Mouse (Mus musculus): ENCODE data around the gene Dixdc1. TPM values are rescaled to one million over a fixed set of nuclear protein-coding genes. Genes with fewer than 3 reads are reported as not detected.
A peak's percentile ranks its signal among the peaks of the same experiment; 100 is the strongest.

Dixdc1 gene
- total RNA-seq, 2 experiments from 2014 or later = 79.4 to 80.7 TPM

DNA sequence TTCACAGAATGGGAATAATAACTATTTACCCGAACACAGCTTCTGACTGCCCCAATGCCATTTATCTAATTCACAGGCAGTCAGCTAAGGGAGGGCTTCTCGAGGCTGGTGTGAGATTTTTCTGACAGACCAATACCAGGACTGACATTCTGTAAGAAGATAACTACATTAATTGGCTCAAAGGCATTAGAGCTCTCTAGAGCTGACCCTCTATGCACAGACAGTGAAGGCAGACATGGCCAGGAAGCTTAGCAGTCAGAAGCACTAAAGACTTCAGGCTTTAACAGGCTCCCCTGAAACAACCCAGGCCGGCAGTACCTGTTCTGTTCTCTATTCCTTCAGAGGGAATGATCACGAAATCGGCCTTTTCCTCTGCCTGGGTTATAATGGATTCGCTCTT, 44.2 kb downstream of the Dixdc1 start:
- DNase-seq (ENCODE audit: extremely low spot score in 1 of 2, low spot score in 2 of 2) = no peak
- no peak for TF ChIP-seq CTCF (IDR thresholded peaks at IDR 0.05)
- Histone ChIP-seq H3K4me3 (no peak overlapping the region), H3K27ac (no peak overlapping the region)
- intact Hi-C loops (cut with DNase I) = loop anchor here (10.0 kb wide), 1 partner anchor 460 kb away; no protein-coding TSS in a partner anchor

DNA sequence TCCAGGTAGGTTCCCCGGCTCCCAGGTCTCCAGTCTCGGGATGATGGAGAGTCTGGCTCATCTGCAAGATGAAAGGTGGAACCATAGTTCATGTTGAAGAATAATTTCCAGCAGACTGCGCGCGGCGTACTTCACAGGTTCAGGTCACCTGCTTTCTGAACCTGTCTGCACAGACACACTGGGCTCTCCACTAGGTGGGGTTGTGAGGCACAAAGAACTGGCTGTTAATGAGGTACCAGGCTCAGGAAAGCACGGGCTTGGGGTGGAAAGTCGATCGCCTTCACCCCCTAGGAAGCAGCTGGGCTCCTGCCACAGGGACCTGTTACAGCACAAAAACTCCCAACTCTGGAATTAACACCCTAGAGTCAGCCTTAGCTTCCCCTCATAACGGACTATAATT, 45.7 kb downstream of the Dixdc1 start:
- Histone ChIP-seq H3K4me3 (no peak overlapping the region), H3K27ac (no peak overlapping the region)
- DNase-seq (ENCODE audit: extremely low spot score in 1 of 2, low spot score in 2 of 2) = peak; percentile 31 to 40
- intact Hi-C loops (cut with DNase I) = loop anchor here (10.0 kb wide), 1 partner anchor 461 kb away; no protein-coding TSS in a partner anchor
- peak; percentile 57 for TF ChIP-seq CTCF (IDR thresholded peaks at IDR 0.05)

DNA sequence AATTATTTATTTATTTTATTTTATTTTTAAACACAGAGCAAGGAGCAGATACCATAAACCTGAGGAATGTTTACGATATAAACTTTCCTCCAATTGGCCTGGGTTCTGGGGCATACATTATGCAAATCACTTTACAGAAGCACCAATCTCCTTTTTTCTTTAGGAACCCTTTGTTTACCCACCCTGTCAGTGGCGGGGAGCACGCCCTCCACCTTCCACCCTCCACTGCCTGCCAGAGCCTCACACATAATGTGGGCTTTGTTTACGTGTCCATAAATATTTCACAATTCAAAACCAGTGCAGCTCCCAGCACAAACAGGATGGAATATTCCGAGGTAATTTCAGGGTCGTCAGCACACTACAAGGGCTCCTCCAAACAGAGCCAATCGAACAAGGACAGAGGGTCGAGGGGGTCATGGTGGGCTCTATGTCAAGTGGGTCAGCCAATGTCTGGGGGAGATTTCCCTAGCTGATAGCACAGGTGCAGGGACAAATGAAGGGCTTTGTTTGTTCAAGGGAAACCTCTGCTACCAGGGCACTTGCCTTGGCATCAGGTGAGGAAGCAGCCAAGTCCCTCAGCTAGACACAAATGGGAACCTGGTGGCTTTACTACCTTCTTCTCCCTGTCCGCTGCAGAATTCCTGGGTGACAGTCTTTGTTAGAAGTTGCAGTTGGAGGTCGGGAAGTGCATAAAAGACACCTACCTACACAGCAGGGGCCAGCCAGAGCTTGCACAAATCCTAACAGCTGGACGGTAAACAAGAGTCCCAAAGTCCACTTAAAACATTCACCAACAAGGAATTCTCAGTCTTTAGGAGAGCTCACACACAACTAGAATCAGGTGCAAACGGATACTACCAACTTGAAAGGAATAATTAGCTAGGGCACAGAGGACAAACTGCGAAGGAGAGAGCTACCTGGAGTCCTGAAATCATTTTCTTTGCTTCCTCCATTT, 46.4 kb downstream of the Dixdc1 start:
- H3K4me3 ChIP-seq = no peak overlapping the region
- intact Hi-C loops (cut with DNase I) = loop anchor here (10.0 kb wide), 1 partner anchor 462 kb away; no protein-coding TSS in a partner anchor
- H3K27ac ChIP-seq = no peak overlapping the region

GRCm38 (mm10) chr9:50686866-50687652, 52.3 kb downstream of the Dixdc1 start:
- TF ChIP-seq CTCF (IDR thresholded peaks at IDR 0.05) = no peak
- no peak for DNase-seq (ENCODE audit: extremely low spot score in 1 of 2, low spot score in 2 of 2)
- Histone ChIP-seq H3K27ac (no peak overlapping the region), H3K4me3 (no peak overlapping the region)
- intact Hi-C loops (cut with DNase I) = no loop called here

More for the DNA sequence above, 46.4 kb downstream of the Dixdc1 start:
- TF ChIP-seq CTCF (IDR thresholded peaks at IDR 0.05) = no peak
- DNase-seq (ENCODE audit: extremely low spot score in 1 of 2, low spot score in 2 of 2) = no peak

DNA sequence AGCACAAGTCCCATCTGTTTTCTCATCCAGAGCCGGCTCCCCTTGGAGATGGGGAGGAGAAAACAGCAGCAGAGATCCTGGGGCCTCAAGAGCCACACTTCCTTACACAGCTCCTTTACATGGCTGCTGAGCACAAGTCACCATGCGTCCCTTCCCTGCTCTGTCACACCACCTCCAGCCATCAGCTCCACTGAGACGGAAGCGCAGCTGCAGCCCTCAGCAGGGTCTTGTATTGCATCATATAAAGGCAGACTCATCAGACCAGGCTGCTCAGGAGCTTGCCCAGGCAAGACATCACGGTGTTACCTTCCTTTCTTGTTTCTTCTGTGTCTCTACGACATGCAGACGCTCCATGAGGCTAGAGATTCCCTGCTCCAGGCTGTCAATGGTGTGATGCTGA, 57.6 kb downstream of the Dixdc1 start:
- TF ChIP-seq CTCF (IDR thresholded peaks at IDR 0.05) = no peak
- Histone ChIP-seq H3K4me3 (no peak overlapping the region), H3K27ac (no peak overlapping the region)
- no peak for DNase-seq (ENCODE audit: extremely low spot score in 1 of 2, low spot score in 2 of 2)
- intact Hi-C loops (cut with DNase I) = no loop called here

GRCm38 (mm10) chr9:50679406-50679805, 59.9 kb downstream of the Dixdc1 start:
- Histone ChIP-seq H3K4me3 (no peak overlapping the region), H3K27ac (no peak overlapping the region)
- DNase-seq (ENCODE audit: extremely low spot score in 1 of 2, low spot score in 2 of 2) = no peak
- intact Hi-C loops (cut with DNase I) = no loop called here
- no peak for TF ChIP-seq CTCF (IDR thresholded peaks at IDR 0.05)

GRCm38 (mm10) chr9:50674771-50675170, 64.5 kb downstream of the Dixdc1 start:
- H3K4me3 ChIP-seq = no peak overlapping the region
- no peak overlapping the region for H3K27ac ChIP-seq
- no peak; the same call in none of the 2 replicates for TF ChIP-seq CTCF (IDR thresholded peaks at IDR 0.05)
- intact Hi-C loops (cut with DNase I) = no loop called here
- no peak for DNase-seq (ENCODE audit: extremely low spot score in 1 of 2, low spot score in 2 of 2)

DNA sequence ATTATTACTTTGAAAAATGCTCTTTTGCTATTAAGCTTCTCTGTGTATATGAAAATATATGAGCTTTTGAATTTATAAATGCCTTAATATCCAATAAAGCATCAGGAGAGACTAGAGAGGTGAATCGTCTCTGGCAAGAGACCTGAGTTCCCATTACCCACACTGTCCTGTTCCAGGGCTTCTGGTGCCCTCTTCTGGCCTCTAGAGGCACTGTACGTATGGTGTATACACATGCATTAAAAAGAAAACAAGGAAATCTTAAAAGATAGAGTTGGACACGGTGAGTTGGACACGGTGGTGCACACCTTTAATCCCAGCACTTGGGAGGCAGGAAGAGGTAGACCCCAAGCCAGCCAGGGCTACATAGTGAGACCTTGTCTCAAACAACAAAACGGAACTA, 68.6 kb downstream of the Dixdc1 start:
- Histone ChIP-seq H3K4me3 (no peak overlapping the region), H3K27ac (no peak overlapping the region)
- peak; percentile 65 for TF ChIP-seq CTCF (IDR thresholded peaks at IDR 0.05)
- intact Hi-C loops (cut with DNase I) = no loop called here
- peak; percentile 28 for DNase-seq (ENCODE audit: extremely low spot score in 1 of 2, low spot score in 2 of 2)

DNA sequence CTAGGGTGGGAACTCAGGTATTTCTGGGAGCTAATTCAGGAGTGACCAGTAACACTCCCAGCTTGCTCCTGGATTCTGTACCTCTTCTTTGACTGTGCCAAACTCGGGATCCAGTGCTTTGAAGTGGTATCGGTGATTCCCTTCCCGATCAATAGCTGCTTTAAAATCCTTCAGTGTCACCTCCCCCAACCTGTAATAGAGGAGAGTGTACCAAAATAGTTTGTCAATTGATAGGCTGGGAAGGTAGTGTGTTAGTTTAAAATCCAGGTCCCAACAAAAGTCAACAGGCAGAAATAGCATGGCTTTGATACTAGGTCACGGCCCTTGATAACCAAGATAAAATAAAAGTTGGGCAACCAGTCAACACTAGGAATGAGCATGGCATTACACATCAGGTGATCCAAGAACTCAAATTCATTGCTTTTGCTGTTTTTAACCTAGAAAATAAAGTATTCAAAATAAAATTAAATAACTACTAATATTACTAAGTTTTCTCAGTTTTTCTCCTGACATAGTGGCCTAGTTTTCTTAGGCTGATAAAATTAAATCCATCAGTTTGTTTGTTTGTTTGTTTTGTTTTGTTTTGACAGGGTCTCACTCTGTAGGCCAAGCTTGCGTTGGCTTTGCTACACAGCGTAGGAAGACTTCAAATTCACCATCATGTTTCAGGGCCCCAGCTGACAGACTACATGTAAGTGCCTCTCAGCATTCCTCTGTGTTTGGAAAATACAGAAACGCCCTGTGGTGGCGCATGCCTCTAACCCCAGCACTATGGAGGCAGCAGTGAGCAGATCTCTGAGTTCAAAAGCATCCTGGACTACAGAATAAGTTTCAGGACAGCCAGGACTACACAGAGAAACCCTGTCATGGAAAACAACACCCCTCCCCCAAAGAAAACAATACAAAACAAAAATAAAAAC, 71.5 kb downstream of the Dixdc1 start:
- no peak for TF ChIP-seq CTCF (IDR thresholded peaks at IDR 0.05)
- Histone ChIP-seq H3K4me3 (no peak overlapping the region), H3K27ac (no peak overlapping the region)
- intact Hi-C loops (cut with DNase I) = no loop called here
- DNase-seq (ENCODE audit: extremely low spot score in 1 of 2, low spot score in 2 of 2) = no peak

- no peak for TF ChIP-seq CTCF (IDR thresholded peaks at IDR 0.05)
- intact Hi-C loops (cut with DNase I) = no loop called here
- no peak overlapping the region for H3K27ac ChIP-seq
- H3K4me3 ChIP-seq = no peak overlapping the region
- no peak for DNase-seq (ENCODE audit: extremely low spot score in 1 of 2, low spot score in 2 of 2)
Measured at GRCm38 (mm10) chr9:50666442-50666841, 72.9 kb downstream of the Dixdc1 start.

GRCm38 (mm10) chr9:50664826-50665225, 74.5 kb downstream of the Dixdc1 start:
- TF ChIP-seq CTCF (IDR thresholded peaks at IDR 0.05) = no peak

More at GRCm38 (mm10) chr9:50664826-50665225, 74.5 kb downstream of the Dixdc1 start:
- intact Hi-C loops (cut with DNase I) = no loop called here
- Histone ChIP-seq H3K4me3 (no peak overlapping the region), H3K27ac (no peak overlapping the region)
- no peak for DNase-seq (ENCODE audit: extremely low spot score in 1 of 2, low spot score in 2 of 2)
